Mouse (Mus musculus) adrenal gland, adult 2 months (tissue): Measurements from ENCODE around the gene Prr18. TPM values are rescaled to one million over a fixed set of nuclear protein-coding genes. Genes with fewer than 3 reads are reported as not detected.

ENCODE experiments used
- DNase-seq: peaks from one replicate; pipeline ENCODE4 v3.0.0; 2021
- polyA plus RNA-seq: library from polyadenylated mRNA; depleted of rRNA; stranded (reverse); fragments of >200 nt; gene quantifications from 2 replicates; pipeline ENCODE4 v1.2.3, GENCODE M21; 2012; rRNA removed
- total RNA-seq, 2 experiments: library from RNA; stranded (reverse); gene quantifications; 2 replicates each; pipeline ENCODE4 v1.2.3; 2021

Gene Prr18
- total and polyA plus RNA-seq, 3 experiments: 0.14 to 0.49 (median 0.25) TPM

- no peak for DNase-seq
These were observed 51.9 kb downstream of the Prr18 start for GRCm38 (mm10) chr17:8388990-8389789.

- no peak for DNase-seq
These were observed 52.5 kb downstream of the Prr18 start for GRCm38 (mm10) chr17:8389790-8390095.

- DNase-seq: no peak
These were observed 53.2 kb downstream of the Prr18 start for GRCm38 (mm10) chr17:8390487-8390886.

Other genes with a start within 250 kb of the Prr18 start
- not detected for gene Gm49673, start 189.7 kb upstream of the Prr18 start, total RNA-seq
- 2.5 and 16.1 TPM in 2 replicates for gene Gm49673, start 189.7 kb upstream of the Prr18 start, polyA plus RNA-seq
- gene Rnaset2a, start 189.4 kb upstream of the Prr18 start, total RNA-seq: 10 to 100 TPM; 29.2 to 62.6 TPM
- 54.9 and 82.3 TPM in 2 replicates for gene Rnaset2a, start 189.4 kb upstream of the Prr18 start, polyA plus RNA-seq
- gene Fgfr1op, start 172.0 kb upstream of the Prr18 start, total RNA-seq: 10 to 100 TPM; 16.6 to 21.4 TPM
- gene Fgfr1op, start 172.0 kb upstream of the Prr18 start, polyA plus RNA-seq: 0.42 and 0.43 TPM in 2 replicates
- gene Ccr6, start 101.4 kb upstream of the Prr18 start, total RNA-seq: not detected
- 0.08 and 0.29 TPM in 2 replicates for gene Ccr6, start 101.4 kb upstream of the Prr18 start, polyA plus RNA-seq
- gene Mpc1, start 54.6 kb upstream of the Prr18 start, total RNA-seq: 100 to 1,000 TPM; 296 to 304 TPM
- 92.5 and 121 TPM in 2 replicates for gene Mpc1, start 54.6 kb upstream of the Prr18 start, polyA plus RNA-seq
- gene Sft2d1, start 26.4 kb upstream of the Prr18 start, total RNA-seq: 10 to 100 TPM; 32.8 to 39.7 TPM
- gene Sft2d1, start 26.4 kb upstream of the Prr18 start, polyA plus RNA-seq: 108 and 123 TPM in 2 replicates
- not detected for gene T2, start 18.5 kb downstream of the Prr18 start, total RNA-seq
- not detected in 2 replicates for gene T2, start 18.5 kb downstream of the Prr18 start, polyA plus RNA-seq
- not detected for gene T, start 97.0 kb downstream of the Prr18 start, total RNA-seq
- 0.26 and 0.28 TPM in 2 replicates for gene T, start 97.0 kb downstream of the Prr18 start, polyA plus RNA-seq
- gene Pde10a, start 187.9 kb downstream of the Prr18 start, total RNA-seq: 10 to 100 TPM; 21.4 to 36.2 TPM
- 10.1 and 13.8 TPM in 2 replicates for gene Pde10a, start 187.9 kb downstream of the Prr18 start, polyA plus RNA-seq
- not detected for gene Gm17087, start 229.5 kb downstream of the Prr18 start, total RNA-seq
- not detected in 2 replicates for gene Gm17087, start 229.5 kb downstream of the Prr18 start, polyA plus RNA-seq